ENCODE assay signal across 13 mouse cellular contexts in genomic region chr5:110406065-110406714, GRCm38 (mm10). TPM values are rescaled to one million over a fixed set of nuclear protein-coding genes. Genes with fewer than 3 reads are reported as not detected.
DNase-seq lines count a peak whose midpoint lies in the region; ATAC-seq and TF ChIP-seq lines count a peak whose summit lies in the region.
"Had no signal": no experiment of that assay in that cellular context is flagged by ENCODE, and none has a peak within 500 bp of the region (broad histone marks: within the 10 kb centered on the region; RNA-seq: fewer than 3 reads in every experiment).

No protein-coding gene starts in this region.

- no peaks in the 10 kb centered on the region for H3K9me3 ChIP-seq in heart, embryonic 13.5 days
- no peaks in the 10 kb centered on the region for H3K9me3 ChIP-seq in hindbrain, postnatal 0 days (ENCODE audit: low read length)
- H3K9me3 ChIP-seq in midbrain, postnatal 0 days (ENCODE audit: low read length), result no peaks in the 10 kb centered on the region
- H3K9me3 ChIP-seq in heart, embryonic 11.5 days (replicated peaks; ENCODE audit: control insufficient read depth, low read length), result no peaks in the 10 kb centered on the region
- H3K9me3 ChIP-seq: limb, embryonic 15.5 days had no signal

- no peaks in the 10 kb centered on the region for H3K27me3 ChIP-seq in heart, embryonic 13.5 days (replicated peaks)
- H3K27me3 ChIP-seq in hindbrain, postnatal 0 days (ENCODE audit: insufficient read depth, low read length), result no peaks in the 10 kb centered on the region
- H3K27me3 ChIP-seq in midbrain, postnatal 0 days (ENCODE audit: insufficient read depth, low read length), result no peaks in the 10 kb centered on the region
- H3K27me3 ChIP-seq in heart, embryonic 11.5 days (ENCODE audit: control insufficient read depth, insufficient read depth, low read length), result no peaks in the 10 kb centered on the region
- H3K27me3 ChIP-seq: limb, embryonic 15.5 days; Patski had no signal

- WGBS in heart, embryonic 13.5 days, result 62% methylated on average over 8 of the region's 8 CpGs
- 52% methylated on average over 8 of the region's 8 CpGs for WGBS in hindbrain, postnatal 0 days
- WGBS in midbrain, postnatal 0 days, result 51% methylated on average over 8 of the region's 8 CpGs
- 66% methylated on average over 8 of the region's 8 CpGs for WGBS in heart, embryonic 11.5 days (ENCODE audit: insufficient replicate concordance)

- no peak for TF ChIP-seq CTCF in hindbrain, postnatal 0 days (IDR thresholded peaks at IDR 0.05; ENCODE audit: low read depth)
- no peak for TF ChIP-seq CTCF in midbrain, postnatal 0 days (IDR thresholded peaks at IDR 0.05)
- no peak for TF ChIP-seq CTCF in left cerebral cortex, adult 2 months (IDR thresholded peaks at IDR 0.05)

- no peak for ATAC-seq in heart, embryonic 13.5 days (ENCODE audit: extremely low read depth, insufficient number of reproducible peaks, low FRiP score, low TSS enrichment)
- peak; percentile 83 for ATAC-seq in erythroid progenitor cell, adult 5-6 weeks (replicated peaks; ENCODE audit: low FRiP score, poor library complexity, severe bottlenecking)
- peak; percentile 8; the same call in 1 of the 2 replicates for ATAC-seq in hindbrain, postnatal 0 days
- ATAC-seq in midbrain, postnatal 0 days (ENCODE audit: low FRiP score), result no peak
- no peak for ATAC-seq in heart, embryonic 11.5 days (replicated peaks; ENCODE audit: insufficient number of reproducible peaks, low FRiP score, low TSS enrichment)
- ATAC-seq: Patski had no signal

- DNase-seq in heart, postnatal 10 days, result no peak
- no peak for DNase-seq in hindbrain, postnatal 0 days (ENCODE audit: low spot score)
- DNase-seq in midbrain, postnatal 0 days (ENCODE audit: low spot score), result no peak
- DNase-seq in left cerebral cortex, adult 2 months (ENCODE audit: extremely low spot score in 1 of 2, low spot score in 2 of 2), result no peak
- DNase-seq in heart, adult 11 months, result no peak
- DNase-seq: heart, postnatal 4 days; kidney, postnatal 14 days; right cerebral cortex, postnatal 14 days had no signal

- peak overlapping the region; percentile 15; the same call in 1 of the 2 replicates for H3K27ac ChIP-seq in heart, embryonic 13.5 days (replicated peaks)
- H3K27ac ChIP-seq in hindbrain, postnatal 0 days, result no peak overlapping the region
- 0 out of 2 replicates have a peak overlapping the region, but pooled peaks have one; percentile 55 for H3K27ac ChIP-seq in midbrain, postnatal 0 days (ENCODE audit: low read depth, low read length)
- H3K27ac ChIP-seq in left cerebral cortex, adult 2 months, result no peak overlapping the region
- H3K27ac ChIP-seq in heart, embryonic 11.5 days (ENCODE audit: low read depth, low read length), result no peak overlapping the region
- H3K27ac ChIP-seq: limb, embryonic 15.5 days had no signal

- no peak overlapping the region for H3K9ac ChIP-seq in heart, embryonic 13.5 days
- no peak overlapping the region for H3K9ac ChIP-seq in hindbrain, postnatal 0 days (replicated peaks; ENCODE audit: low read length)
- H3K9ac ChIP-seq in midbrain, postnatal 0 days (replicated peaks; ENCODE audit: low read length, poor library complexity, severe bottlenecking), result no peak overlapping the region
- H3K9ac ChIP-seq in heart, embryonic 11.5 days (ENCODE audit: low read depth, low read length), result no peak overlapping the region
- H3K9ac ChIP-seq: limb, embryonic 15.5 days had no signal

- peaks cover 24% of the 10 kb centered on the region for H3K36me3 ChIP-seq in heart, embryonic 13.5 days
- no peaks in the 10 kb centered on the region for H3K36me3 ChIP-seq in hindbrain, postnatal 0 days (ENCODE audit: insufficient read depth, low read length)
- H3K36me3 ChIP-seq in midbrain, postnatal 0 days (ENCODE audit: insufficient read depth, low read length), result peaks cover 9% of the 10 kb centered on the region
- no peaks in the 10 kb centered on the region; the same call in 1 of the 2 replicates for H3K36me3 ChIP-seq in heart, embryonic 11.5 days (ENCODE audit: control insufficient read depth, insufficient read depth, low read length)

- H3K4me1 ChIP-seq in heart, embryonic 13.5 days, result peaks cover 33% of the 10 kb centered on the region
- 0 out of 2 replicates have a peak, but pooled peaks cover 4% of the 10 kb centered on the region for H3K4me1 ChIP-seq in hindbrain, postnatal 0 days (ENCODE audit: insufficient read depth, low read length)
- peaks cover 6% of the 10 kb centered on the region; the same call in 1 of the 2 replicates for H3K4me1 ChIP-seq in midbrain, postnatal 0 days (ENCODE audit: insufficient read depth, low read length)
- H3K4me1 ChIP-seq in heart, embryonic 11.5 days (ENCODE audit: control insufficient read depth, insufficient read depth, low read length), result peaks cover 18% of the 10 kb centered on the region
- H3K4me1 ChIP-seq: limb, embryonic 15.5 days had no signal

- H3K4me2 ChIP-seq in heart, embryonic 13.5 days, result no peak overlapping the region
- no peak overlapping the region for H3K4me2 ChIP-seq in hindbrain, postnatal 0 days (ENCODE audit: low read depth, low read length)
- no peak overlapping the region for H3K4me2 ChIP-seq in midbrain, postnatal 0 days (ENCODE audit: low read depth, low read length, poor library complexity, severe bottlenecking)
- no peak overlapping the region for H3K4me2 ChIP-seq in heart, embryonic 11.5 days
- H3K4me2 ChIP-seq: limb, embryonic 15.5 days had no signal

- intact Hi-C loops in heart, postnatal 10 days (cut with DNase I), result no loop called here
- intact Hi-C loops in left cerebral cortex, adult 2 months (cut with DNase I), result no loop called here

- no peak overlapping the region for H3K4me3 ChIP-seq in heart, embryonic 13.5 days
- H3K4me3 ChIP-seq in hindbrain, postnatal 0 days (ENCODE audit: low read length), result no peak overlapping the region
- no peak overlapping the region for H3K4me3 ChIP-seq in midbrain, postnatal 0 days (ENCODE audit: low read depth, low read length)
- H3K4me3 ChIP-seq in left cerebral cortex, adult 2 months, result no peak overlapping the region
- no peak overlapping the region for H3K4me3 ChIP-seq in heart, embryonic 11.5 days (ENCODE audit: low read depth, low read length)
- H3K4me3 ChIP-seq: limb, embryonic 15.5 days had no signal

RNA-seq across cellular contexts. Expression of gene Fbrsl1, which starts 42.1 kb away (rescaled TPM):
- polyA plus RNA-seq in heart, embryonic 13.5 days (2015; fragmentation: Nextera tagmentation; extraction: Ambion mirVana), result 6.2 and 7.0 TPM in 2 replicates
- 10 to 100 TPM; 51.1 to 55.1 TPM for total RNA-seq in heart, postnatal 10 days (2021)
- total RNA-seq in erythroid progenitor cell, adult 5-6 weeks (2015; ENCODE audit: low replicate concordance), result 12.6 and 32.4 TPM in 2 replicates
- total RNA-seq in erythroid progenitor cell, adult 5-6 weeks (2017; ENCODE audit: low replicate concordance), result 13.6 and 17.1 TPM in 2 replicates
- total RNA-seq in hindbrain, postnatal 0 days (2014; rRNA removed), result 38.0 and 41.1 TPM in 2 replicates
- 15.4 and 18.8 TPM in 2 replicates for polyA plus RNA-seq in hindbrain, postnatal 0 days (2015; fragmentation: Nextera tagmentation; extraction: Ambion mirVana)
- total RNA-seq in midbrain, postnatal 0 days (2014; rRNA removed), result 32.8 and 36.2 TPM in 2 replicates
- polyA plus RNA-seq in midbrain, postnatal 0 days (2015; fragmentation: Nextera tagmentation; extraction: Ambion mirVana), result 14.7 and 20.3 TPM in 2 replicates
- total RNA-seq in left cerebral cortex, adult 2 months (2021), result 10 to 100 TPM; 78.1 to 79.8 TPM
- polyA plus RNA-seq in heart, embryonic 11.5 days (2014; fragmentation: Nextera tagmentation; extraction: Ambion mirVana), result 8.1 and 10.2 TPM in 2 replicates

Comparison
In these comparisons a context has a peak if more than half of its experiments do, and no peak if none do; other contexts are left out.
1. H3K27ac ChIP-seq: peak in heart, embryonic 13.5 days (single experiment) and midbrain, postnatal 0 days (single experiment); none in hindbrain, postnatal 0 days (single experiment), left cerebral cortex, adult 2 months (single experiment) and heart, embryonic 11.5 days (single experiment).
2. ATAC-seq: peak in erythroid progenitor cell, adult 5-6 weeks (single experiment) and hindbrain, postnatal 0 days (single experiment); none in heart, embryonic 13.5 days (single experiment), midbrain, postnatal 0 days (single experiment) and heart, embryonic 11.5 days (single experiment).